Mouse (Mus musculus) olfactory bulb, adult 2 months (tissue): ENCODE data around the gene Izumo1r. TPM values are rescaled to one million over a fixed set of nuclear protein-coding genes. Genes with fewer than 3 reads are reported as not detected.

Source experiments
- H3K27ac ChIP-seq: fragments of 200-500 bp; 2 replicates; pipeline ENCODE4 v1.5.1; 2012; ENCODE audit warnings: low read depth, low read length; ENCODE audit not compliant: insufficient read depth
- H3K4me1 ChIP-seq: fragments of 200-500 bp; 2 replicates; pipeline ENCODE4 v1.6.1; 2012; ENCODE audit warnings: low read length; ENCODE audit not compliant: control insufficient read depth, insufficient read depth
- H3K4me3 ChIP-seq: fragments of 200-500 bp; 2 replicates; pipeline ENCODE4 v1.5.1; 2012; ENCODE audit warnings: mild to moderate bottlenecking, low read depth, low read length, moderate library complexity; ENCODE audit not compliant: insufficient read depth
- CTCF ChIP-seq: fragments of 200-500 bp; IDR thresholded peaks from 2 replicates; pipeline ENCODE4 v1.5.1; 2012; ENCODE audit warnings: low read depth, mild to moderate bottlenecking, low read length, moderate library complexity; ENCODE audit not compliant: insufficient read depth
- POLR2A ChIP-seq: fragments of 200-500 bp; IDR thresholded peaks from 2 replicates; pipeline ENCODE4 v1.6.1; 2012; ENCODE audit warnings: mild to moderate bottlenecking, low read depth, low read length, moderate library complexity; ENCODE audit not compliant: insufficient read depth
- WGBS: fragments of 180-500 bp; shearing (Covaris S2); methylation state at CpG from one replicate; pipeline ENCODE4 v1.1.7; 2018; 5-methylcytosine and 5-hydroxymethylcytosine counted together
- polyA plus RNA-seq: library from polyadenylated mRNA; stranded (reverse); fragments of >200 nt; gene quantifications from 2 replicates; pipeline ENCODE4 v1.2.4, GENCODE M21; 2012; ENCODE audit warnings: low replicate concordance; ENCODE audit not compliant: missing spikeins, insufficient read depth, insufficient read length

Gene Izumo1r
- polyA plus RNA-seq, 1 experiment: not detected

GRCm38 (mm10) chr9:14859868-14860639 is 43.7 kb downstream of the Izumo1r start, which contains the start of gene Gpr83:
Gene Gpr83, plus strand, starts transcription at chr9:14860210.
- H3K27ac ChIP-seq: peak within 1 kb of the TSS; percentile 17; the same call in 1 of the 2 replicates
- 2% methylated on average over 47 of the region's 47 CpGs for WGBS
- H3K4me3 ChIP-seq: peak within 1 kb of the TSS; percentile 50
- TF ChIP-seq POLR2A (no peak), CTCF (no peak)
- H3K4me1 ChIP-seq: peaks cover 15% of the 10 kb centered on the region

GRCm38 (mm10) chr9:14858782-14859181 is 45.0 kb downstream of the Izumo1r start:
- 96% methylated on average over 3 of the region's 3 CpGs for WGBS
- no peak for TF ChIP-seq CTCF
- TF ChIP-seq POLR2A: no peak
- no peak overlapping the region for H3K27ac ChIP-seq
- no peak overlapping the region for H3K4me3 ChIP-seq
- H3K4me1 ChIP-seq: peaks cover 18% of the 10 kb centered on the region

GRCm38 (mm10) chr9:14858170-14858706 is 45.5 kb downstream of the Izumo1r start:
- Histone ChIP-seq H3K4me3 (no peak overlapping the region), H3K4me1 (peaks cover 18% of the 10 kb centered on the region), H3K27ac (no peak overlapping the region)
- TF ChIP-seq CTCF (no peak), POLR2A (no peak)
- WGBS: 84% methylated on average over 7 of the region's 7 CpGs

GRCm38 (mm10) chr9:14856922-14857654 is 46.7 kb downstream of the Izumo1r start:
- peaks cover 12% of the 10 kb centered on the region for H3K4me1 ChIP-seq
- no peak overlapping the region for H3K4me3 ChIP-seq
- TF ChIP-seq CTCF: no peak
- no peak for TF ChIP-seq POLR2A
- 59% methylated on average over 4 of the region's 4 CpGs for WGBS
- H3K27ac ChIP-seq: no peak overlapping the region

GRCm38 (mm10) chr9:14854585-14854984 is 49.2 kb downstream of the Izumo1r start:
- TF ChIP-seq POLR2A (no peak), CTCF (no peak)
- WGBS: 37% methylated on average over 4 of the region's 4 CpGs
- H3K4me3 ChIP-seq: no peak overlapping the region

GRCm38 (mm10) chr9:14848267-14848935 is 55.3 kb downstream of the Izumo1r start:
- WGBS: 15% methylated on average over 1 of the region's 1 CpGs
- H3K27ac ChIP-seq: peak overlapping the region; percentile 37; the same call in 1 of the 2 replicates
- peaks cover 10% of the 10 kb centered on the region for H3K4me1 ChIP-seq
- TF ChIP-seq CTCF: no peak
- TF ChIP-seq POLR2A: no peak
- no peak overlapping the region for H3K4me3 ChIP-seq

More at GRCm38 (mm10) chr9:14854585-14854984, 49.2 kb downstream of the Izumo1r start:
- Histone ChIP-seq H3K4me1 (0 out of 2 replicates have a peak, but pooled peaks cover 2% of the 10 kb centered on the region), H3K27ac (peak overlapping the region; percentile 44)

- no peak overlapping the region for H3K4me3 ChIP-seq
- 56% methylated on average over 5 of the region's 5 CpGs for WGBS
- 0 out of 2 replicates have a peak overlapping the region, but pooled peaks have one; percentile 13 for H3K27ac ChIP-seq
- TF ChIP-seq CTCF (0 out of 2 replicates have a peak, but pooled peaks have one; percentile 25), POLR2A (no peak)
- peaks cover 14% of the 10 kb centered on the region for H3K4me1 ChIP-seq
Measured at GRCm38 (mm10) chr9:14846428-14846827, 57.3 kb downstream of the Izumo1r start.

- TF ChIP-seq CTCF (no peak), POLR2A (no peak)
- 94% methylated on average over 3 of the region's 3 CpGs for WGBS
- Histone ChIP-seq H3K27ac (no peak overlapping the region), H3K4me1 (peaks cover 18% of the 10 kb centered on the region), H3K4me3 (no peak overlapping the region)
Measured at GRCm38 (mm10) chr9:14843901-14844300, 59.8 kb downstream of the Izumo1r start.
